9 mouse cellular contexts compared by ENCODE assay signal in the genomic region with DNA sequence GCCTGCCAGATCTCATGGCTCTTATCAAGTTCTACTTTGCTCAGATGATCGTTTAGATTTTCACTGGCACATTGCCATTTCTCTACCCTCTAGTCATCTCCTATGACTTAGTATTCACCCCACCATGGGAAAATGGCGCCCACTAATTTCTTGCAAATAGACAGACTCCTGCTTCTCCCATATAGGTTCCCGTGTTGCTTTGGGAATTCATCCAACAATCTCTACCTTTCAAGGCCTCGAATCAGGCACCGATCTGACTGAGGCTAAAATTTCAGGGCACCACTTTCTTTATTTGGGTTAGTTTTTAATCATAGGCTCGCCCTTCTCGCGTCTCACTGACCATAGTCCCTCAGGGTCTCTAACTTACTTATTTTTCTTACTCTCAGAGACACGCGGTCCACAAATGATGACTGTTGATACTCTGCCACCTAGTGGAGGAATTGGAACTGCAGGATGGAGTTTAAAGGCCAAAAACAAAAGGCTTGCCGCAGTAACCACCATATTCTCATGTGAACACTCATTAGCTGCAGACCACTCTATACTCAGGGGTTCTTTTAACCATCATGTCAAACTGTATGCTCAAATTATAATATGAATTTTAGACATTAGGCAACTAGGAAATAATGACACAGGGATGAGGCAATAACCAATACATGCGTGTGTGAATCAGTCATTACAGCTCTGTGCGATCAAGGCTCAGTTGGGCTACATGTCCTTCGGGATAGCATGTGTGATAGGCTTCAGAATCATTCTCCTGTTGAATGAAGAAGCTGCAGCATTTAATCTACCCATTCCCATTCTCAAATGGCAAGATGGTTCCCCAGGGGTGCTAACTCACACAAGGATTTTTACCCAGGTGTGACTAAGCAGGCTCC.
DNase-seq lines count a peak whose midpoint lies in the region; ATAC-seq lines count a peak whose summit lies in the region.
"Had no signal": no experiment of that assay in that cellular context is flagged by ENCODE, and none has a peak within 500 bp of the region (broad histone marks: within the 10 kb centered on the region; RNA-seq: fewer than 3 reads in every experiment).

No protein-coding gene starts in this region.

- no peaks in the 10 kb centered on the region for H3K9me3 ChIP-seq in midbrain, embryonic 10.5 days (replicated peaks)
- no peaks in the 10 kb centered on the region for H3K9me3 ChIP-seq in midbrain, embryonic 16.5 days (replicated peaks; ENCODE audit: control insufficient read depth, low read length, poor library complexity, severe bottlenecking)
- H3K9me3 ChIP-seq in forebrain, embryonic 11.5 days (ENCODE audit: control insufficient read depth, low read length): no peaks in the 10 kb centered on the region
- no peaks in the 10 kb centered on the region for H3K9me3 ChIP-seq in midbrain, embryonic 14.5 days (ENCODE audit: control insufficient read depth, low read length)

- H3K36me3 ChIP-seq in midbrain, embryonic 10.5 days: no peaks in the 10 kb centered on the region
- no peaks in the 10 kb centered on the region for H3K36me3 ChIP-seq in midbrain, embryonic 16.5 days (ENCODE audit: control insufficient read depth, insufficient read depth, low read length)
- H3K36me3 ChIP-seq in forebrain, embryonic 11.5 days (ENCODE audit: control insufficient read depth, insufficient read depth, low read length): no peaks in the 10 kb centered on the region
- H3K36me3 ChIP-seq in midbrain, embryonic 14.5 days (ENCODE audit: control insufficient read depth, insufficient read depth, low read length): no peaks in the 10 kb centered on the region

- intact Hi-C loops in left cerebral cortex, postnatal 36 days (cut with DNase I): no loop called here

- no peak overlapping the region for H3K27ac ChIP-seq in midbrain, embryonic 10.5 days (replicated peaks)
- H3K27ac ChIP-seq in midbrain, embryonic 16.5 days (ENCODE audit: low read length): no peak overlapping the region
- no peak overlapping the region for H3K27ac ChIP-seq in forebrain, embryonic 11.5 days (ENCODE audit: low read depth, low read length)
- H3K27ac ChIP-seq in midbrain, embryonic 14.5 days (replicated peaks; ENCODE audit: low read depth, low read length): no peak overlapping the region
- H3K27ac ChIP-seq: macrophage had no signal

- ATAC-seq in midbrain, embryonic 16.5 days: no peak
- ATAC-seq in forebrain, embryonic 11.5 days (replicated peaks; ENCODE audit: low FRiP score): peak; percentile 49; the same call in 1 of the 2 replicates
- no peak for ATAC-seq in midbrain, embryonic 14.5 days (ENCODE audit: low FRiP score, low TSS enrichment)

- peak; percentile 38 for DNase-seq in midbrain, embryonic 10.5 days (ENCODE audit: low spot score)
- DNase-seq in c-Kit-positive CD71-negative TER-119-negative erythroid progenitor cells, embryonic 14.5 days (ENCODE audit: low read depth): peak; percentile 38
- DNase-seq in forebrain, embryonic 11.5 days (ENCODE audit: low spot score): peak; percentile 60
- DNase-seq in induced T-regulatory cell, adult 2 months (ENCODE audit: low read depth): peak; percentile 2
- peak; percentile 8 to 28 for DNase-seq in left cerebral cortex, postnatal 36 days (ENCODE audit: low spot score in 2 of 2)
- peak; percentile 85 for DNase-seq in midbrain, embryonic 14.5 days
- DNase-seq in thymus, postnatal 4 days: peak; percentile 19

- H3K4me2 ChIP-seq in midbrain, embryonic 16.5 days (ENCODE audit: low read length): no peak overlapping the region
- H3K4me2 ChIP-seq in forebrain, embryonic 11.5 days (ENCODE audit: low read depth, low read length, severe bottlenecking): no peak overlapping the region
- H3K4me2 ChIP-seq in midbrain, embryonic 14.5 days (ENCODE audit: low read length): no peak overlapping the region

- H3K4me3 ChIP-seq in midbrain, embryonic 10.5 days: no peak overlapping the region
- H3K4me3 ChIP-seq in midbrain, embryonic 16.5 days (ENCODE audit: low read depth, low read length): no peak overlapping the region
- H3K4me3 ChIP-seq in forebrain, embryonic 11.5 days (ENCODE audit: low read depth, low read length): no peak overlapping the region
- no peak overlapping the region for H3K4me3 ChIP-seq in midbrain, embryonic 14.5 days (replicated peaks; ENCODE audit: low read depth, low read length)

- H3K27me3 ChIP-seq in midbrain, embryonic 10.5 days (ENCODE audit: low read depth, poor library complexity, severe bottlenecking): peaks cover 73% of the 10 kb centered on the region
- no peaks in the 10 kb centered on the region; the same call in 1 of the 2 replicates for H3K27me3 ChIP-seq in midbrain, embryonic 16.5 days (ENCODE audit: control insufficient read depth, insufficient read depth, low read depth, low read length)
- H3K27me3 ChIP-seq in forebrain, embryonic 11.5 days (ENCODE audit: control insufficient read depth, insufficient read depth, low read length): no peaks in the 10 kb centered on the region; the same call in 1 of the 2 replicates
- no peaks in the 10 kb centered on the region for H3K27me3 ChIP-seq in midbrain, embryonic 14.5 days (ENCODE audit: control insufficient read depth, insufficient read depth, low read length)

- 62% methylated on average over 14 of the region's 14 CpGs for WGBS in midbrain, embryonic 10.5 days
- 56% methylated on average over 14 of the region's 14 CpGs for WGBS in midbrain, embryonic 16.5 days
- 60% methylated on average over 14 of the region's 14 CpGs for WGBS in forebrain, embryonic 11.5 days
- WGBS in midbrain, embryonic 14.5 days: 55% methylated on average over 14 of the region's 14 CpGs

- no peaks in the 10 kb centered on the region for H3K4me1 ChIP-seq in midbrain, embryonic 10.5 days
- H3K4me1 ChIP-seq in midbrain, embryonic 16.5 days (ENCODE audit: control insufficient read depth, insufficient read depth, low read length): no peaks in the 10 kb centered on the region
- H3K4me1 ChIP-seq in forebrain, embryonic 11.5 days (replicated peaks; ENCODE audit: control insufficient read depth, insufficient read depth, low read length): no peaks in the 10 kb centered on the region
- H3K4me1 ChIP-seq in midbrain, embryonic 14.5 days (ENCODE audit: control insufficient read depth, insufficient read depth, low read length): no peaks in the 10 kb centered on the region

- no peak overlapping the region for H3K9ac ChIP-seq in midbrain, embryonic 16.5 days (ENCODE audit: low read depth, low read length)
- H3K9ac ChIP-seq in forebrain, embryonic 11.5 days (ENCODE audit: low read length): no peak overlapping the region
- no peak overlapping the region for H3K9ac ChIP-seq in midbrain, embryonic 14.5 days (replicated peaks; ENCODE audit: low read length)

Comparison
In these comparisons a context has a peak if more than half of its experiments do, and no peak if none do; other contexts are left out.
1. DNase-seq: peak in every context shown above with its lines; median percentile 85 in midbrain, embryonic 14.5 days; 60 in forebrain, embryonic 11.5 days; 38 in midbrain, embryonic 10.5 days; 38 in c-Kit-positive CD71-negative TER-119-negative erythroid progenitor cells, embryonic 14.5 days; 19 in thymus, postnatal 4 days; 18 in left cerebral cortex, postnatal 36 days; 2 in induced T-regulatory cell, adult 2 months.